ENCODE assay signal across 8 mouse cellular contexts in the genomic region with DNA sequence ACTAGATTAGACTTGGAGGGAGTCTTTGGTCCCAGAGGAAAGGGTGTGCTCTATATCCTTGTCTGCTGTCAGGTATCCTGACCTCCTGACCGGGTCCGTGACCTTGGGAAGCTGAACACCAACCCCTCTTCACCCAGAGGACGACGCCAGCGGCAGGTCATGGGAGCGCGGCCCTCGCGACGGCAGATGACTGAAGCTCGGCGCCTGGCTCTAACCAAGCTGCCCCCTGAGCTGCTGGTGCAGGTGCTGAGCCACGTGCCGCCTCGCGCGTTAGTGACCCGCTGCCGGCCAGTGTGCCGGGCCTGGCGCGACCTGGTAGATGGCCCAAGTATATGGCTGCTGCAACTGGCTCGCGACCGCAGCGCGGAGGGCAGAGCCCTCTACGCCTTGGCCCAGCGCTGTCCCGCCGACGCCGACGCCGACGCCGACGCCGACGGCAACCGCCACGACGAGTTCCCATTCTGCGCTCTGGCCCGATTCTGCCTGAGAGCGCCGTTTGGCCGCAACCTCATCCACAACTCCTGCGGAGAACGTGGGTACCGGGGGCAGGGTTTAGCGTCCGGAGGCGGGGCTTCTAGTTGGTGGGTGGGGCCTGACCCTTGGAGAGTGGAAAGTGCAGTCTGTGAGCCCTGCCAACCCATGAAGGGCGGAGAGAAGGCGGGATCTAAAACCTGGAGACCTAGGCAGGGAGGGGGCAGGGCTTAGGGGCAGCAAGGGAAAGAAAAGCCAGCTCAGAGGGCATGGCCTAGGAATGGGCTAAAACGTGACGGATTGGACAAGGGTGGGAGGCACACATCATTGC. TPM values are rescaled to one million over a fixed set of nuclear protein-coding genes. Genes with fewer than 3 reads are reported as not detected.
DNase-seq lines count a peak whose midpoint lies in the region; ATAC-seq lines count a peak whose summit lies in the region.

No protein-coding gene starts in this region.

- DNase-seq in T-cell, adult 2 months (ENCODE audit: low spot score), result peak; percentile 57
- peak; percentile 74 for DNase-seq in c-Kit-positive CD71-positive TER-119-positive erythroid progenitor cells, embryonic 14.5 days (ENCODE audit: low spot score)
- peak; percentile 89 for DNase-seq in forebrain, embryonic 11.5 days (ENCODE audit: low spot score)
- peak; percentile 69 to 71 for DNase-seq in heart, postnatal 10 days
- DNase-seq in kidney, postnatal 14 days, result peak; percentile 92
- DNase-seq in lung, postnatal 36 days, result peak; percentile 95
- peak; percentile 88 for DNase-seq in retina, embryonic 14.5 days (ENCODE audit: low spot score)
- peak; percentile 54 to 73 for DNase-seq in urinary bladder, postnatal 4 days (ENCODE audit: low spot score in 2 of 2)

- peak overlapping the region; percentile 70 for H3K4me2 ChIP-seq in forebrain, embryonic 11.5 days (ENCODE audit: low read depth, low read length, severe bottlenecking)

- peak overlapping the region; percentile 44 for H3K4me3 ChIP-seq in forebrain, embryonic 11.5 days (ENCODE audit: low read depth, low read length)

- no peak overlapping the region for H3K27ac ChIP-seq in forebrain, embryonic 11.5 days (ENCODE audit: low read depth, low read length)

- H3K27me3 ChIP-seq in forebrain, embryonic 11.5 days (ENCODE audit: control insufficient read depth, insufficient read depth, low read length), result peaks cover 2% of the 10 kb centered on the region; the same call in 1 of the 2 replicates

- peak; percentile 83 for ATAC-seq in forebrain, embryonic 11.5 days (replicated peaks; ENCODE audit: low FRiP score)

- intact Hi-C loops in heart, postnatal 10 days (cut with DNase I), result no loop called here

- peaks cover 7% of the 10 kb centered on the region for H3K4me1 ChIP-seq in forebrain, embryonic 11.5 days (replicated peaks; ENCODE audit: control insufficient read depth, insufficient read depth, low read length)

- no peaks in the 10 kb centered on the region for H3K36me3 ChIP-seq in forebrain, embryonic 11.5 days (ENCODE audit: control insufficient read depth, insufficient read depth, low read length)

- WGBS in forebrain, embryonic 11.5 days, result 3% methylated on average over 58 of the region's 58 CpGs

- H3K9me3 ChIP-seq in forebrain, embryonic 11.5 days (ENCODE audit: control insufficient read depth, low read length), result no peaks in the 10 kb centered on the region; the same call in 1 of the 2 replicates

- H3K9ac ChIP-seq in forebrain, embryonic 11.5 days (ENCODE audit: low read length), result peak overlapping the region; percentile 56

RNA-seq across cellular contexts. Expression of a gene that starts 9.1 kb away (rescaled TPM):
- polyA plus RNA-seq in forebrain, embryonic 11.5 days (2014; fragmentation: Nextera tagmentation; extraction: Ambion mirVana), result 116 and 131 TPM in 2 replicates
- 10 to 100 TPM; 53.0 to 54.4 TPM for total RNA-seq in heart, postnatal 10 days (2021)

RNA-seq across cellular contexts. Expression of a gene that starts 9.2 kb away (rescaled TPM):
- polyA plus RNA-seq in forebrain, embryonic 11.5 days (2014; fragmentation: Nextera tagmentation; extraction: Ambion mirVana), result 35.6 and 37.8 TPM in 2 replicates
- total RNA-seq in heart, postnatal 10 days (2021), result 10 to 100 TPM; 15.6 to 16.4 TPM

RNA-seq across cellular contexts. Expression of a gene that starts 15.9 kb away (rescaled TPM):
- 8.3 and 9.9 TPM in 2 replicates for polyA plus RNA-seq in forebrain, embryonic 11.5 days (2014; fragmentation: Nextera tagmentation; extraction: Ambion mirVana)
- 1 to 10 TPM; 1.4 to 1.9 TPM for total RNA-seq in heart, postnatal 10 days (2021)

RNA-seq across cellular contexts. Expression of a gene that starts 23.4 kb away (rescaled TPM):
- not detected in 2 replicates for polyA plus RNA-seq in forebrain, embryonic 11.5 days (2014; fragmentation: Nextera tagmentation; extraction: Ambion mirVana)
- not detected for total RNA-seq in heart, postnatal 10 days (2021)

RNA-seq across cellular contexts. Expression of a gene that starts 34.0 kb away (rescaled TPM):
- 63.5 and 70.2 TPM in 2 replicates for polyA plus RNA-seq in forebrain, embryonic 11.5 days (2014; fragmentation: Nextera tagmentation; extraction: Ambion mirVana)
- 10 to 100 TPM; 70.7 to 76.3 TPM for total RNA-seq in heart, postnatal 10 days (2021)
